Mouse (Mus musculus) layer of hippocampus, adult 11-12 months (tissue): ENCODE measurements at regions not wholly inside any gene's neighbourhood (a gene's known extent, or its start where the extent isn't known, plus 50 kb on each side); places are given as distances from the start of the nearest gene placed in this dataset.

Source experiments
- DNase-seq: peaks from one replicate; pipeline ENCODE4 v3.0.0; 2022; ENCODE audit warnings: low spot score

GRCm38 (mm10) chr13:84878178-84878849 is 310.9 kb upstream of the Ccnh start:
- no peak for DNase-seq

GRCm38 (mm10) chr13:84905347-84905981 is 283.7 kb upstream of the Ccnh start:
- DNase-seq = no peak

GRCm38 (mm10) chr13:84905994-84906393 is 283.2 kb upstream of the Ccnh start:
- no peak for DNase-seq

- peak; percentile 19 for DNase-seq
Measured at GRCm38 (mm10) chr13:84931271-84931670, 257.9 kb upstream of the Ccnh start.

- DNase-seq = peak; percentile 20
Measured at GRCm38 (mm10) chr13:84935610-84936009, 253.6 kb upstream of the Ccnh start.

GRCm38 (mm10) chr13:84939695-84940094 is 249.5 kb upstream of the Ccnh start:
- DNase-seq = no peak

- no peak for DNase-seq
Measured at GRCm38 (mm10) chr13:84940936-84941335, 248.3 kb upstream of the Ccnh start.

- no peak for DNase-seq
Measured at GRCm38 (mm10) chr13:84950873-84951272, 238.3 kb upstream of the Ccnh start.

GRCm38 (mm10) chr13:84953161-84953560 is 236.0 kb upstream of the Ccnh start:
- peak; percentile 39 for DNase-seq

GRCm38 (mm10) chr13:84953760-84954159 is 235.4 kb upstream of the Ccnh start:
- DNase-seq = no peak

- DNase-seq = no peak
Measured at GRCm38 (mm10) chr13:84968943-84969342, 220.3 kb upstream of the Ccnh start.
